Mouse (Mus musculus): ENCODE data around the gene Rph3al. TPM values are rescaled to one million over a fixed set of nuclear protein-coding genes. Genes with fewer than 3 reads are reported as not detected.

Gene Rph3al
- polyA plus RNA-seq, 1 experiment from 2014 or later = 2.1 TPM

GRCm38 (mm10) chr11:75945805-75946450 is 7.7 kb upstream of the Rph3al start:
- no peak for DNase-seq (ENCODE audit: extremely low spot score, low spot score)
- H3K4me3 ChIP-seq = no peak overlapping the region
- 18% methylated on average over 9 of the region's 9 CpGs for WGBS

GRCm38 (mm10) chr11:75937370-75937871 is 808 bp downstream of the Rph3al start:
- 61% methylated on average over 6 of the region's 6 CpGs for WGBS
- peak; percentile 58 for DNase-seq (ENCODE audit: extremely low spot score, low spot score)
- Histone ChIP-seq H3K36me3 (replicated peaks) (no peaks in the 10 kb centered on the region), H3K27me3 (ENCODE audit: poor library complexity, severe bottlenecking) (no peaks in the 10 kb centered on the region), H3K4me3 (no peak overlapping the region), H3K9me3 (no peaks in the 10 kb centered on the region; the same call in 1 of the 2 replicates), H3K4me1 (peaks cover 44% of the 10 kb centered on the region), H3K27ac (peak overlapping the region; percentile 76)

More at GRCm38 (mm10) chr11:75945805-75946450, 7.7 kb upstream of the Rph3al start:
- peaks cover 7% of the 10 kb centered on the region; the same call in 1 of the 2 replicates for H3K27me3 ChIP-seq (ENCODE audit: poor library complexity, severe bottlenecking)
- H3K27ac ChIP-seq = peak overlapping the region; percentile 71
- H3K9me3 ChIP-seq = peaks cover 7% of the 10 kb centered on the region; the same call in 1 of the 2 replicates
- no peaks in the 10 kb centered on the region for H3K36me3 ChIP-seq (replicated peaks)
- peaks cover 31% of the 10 kb centered on the region for H3K4me1 ChIP-seq

GRCm38 (mm10) chr11:75935819-75936430 is 2.3 kb downstream of the Rph3al start:
- Histone ChIP-seq H3K27ac (peak overlapping the region; percentile 42), H3K4me1 (peaks cover 49% of the 10 kb centered on the region), H3K36me3 (replicated peaks) (no peaks in the 10 kb centered on the region), H3K27me3 (ENCODE audit: poor library complexity, severe bottlenecking) (no peaks in the 10 kb centered on the region), H3K4me3 (no peak overlapping the region), H3K9me3 (no peaks in the 10 kb centered on the region)
- WGBS = 81% methylated on average over 7 of the region's 7 CpGs
- no peak for DNase-seq (ENCODE audit: extremely low spot score, low spot score)

- WGBS = 75% methylated on average over 6 of the region's 6 CpGs
- Histone ChIP-seq H3K4me1 (peaks cover 48% of the 10 kb centered on the region), H3K27me3 (ENCODE audit: poor library complexity, severe bottlenecking) (no peaks in the 10 kb centered on the region), H3K4me3 (no peak overlapping the region), H3K27ac (peak overlapping the region; percentile 48), H3K36me3 (replicated peaks) (no peaks in the 10 kb centered on the region), H3K9me3 (no peaks in the 10 kb centered on the region)
- no peak for DNase-seq (ENCODE audit: extremely low spot score, low spot score)
These were observed 3.8 kb downstream of the Rph3al start for GRCm38 (mm10) chr11:75934425-75934824.

GRCm38 (mm10) chr11:75933371-75933770 is 4.9 kb downstream of the Rph3al start:
- no peak overlapping the region for H3K27ac ChIP-seq
- DNase-seq (ENCODE audit: extremely low spot score, low spot score) = no peak
- H3K4me1 ChIP-seq = peaks cover 43% of the 10 kb centered on the region
- no peaks in the 10 kb centered on the region for H3K36me3 ChIP-seq (replicated peaks)
- no peaks in the 10 kb centered on the region for H3K9me3 ChIP-seq
- WGBS = 85% methylated on average over 5 of the region's 5 CpGs
- no peaks in the 10 kb centered on the region for H3K27me3 ChIP-seq (ENCODE audit: poor library complexity, severe bottlenecking)
- no peak overlapping the region for H3K4me3 ChIP-seq

- Histone ChIP-seq H3K9me3 (no peaks in the 10 kb centered on the region), H3K27ac (no peak overlapping the region), H3K4me1 (peaks cover 31% of the 10 kb centered on the region), H3K4me3 (no peak overlapping the region), H3K27me3 (ENCODE audit: poor library complexity, severe bottlenecking) (no peaks in the 10 kb centered on the region), H3K36me3 (replicated peaks) (no peaks in the 10 kb centered on the region)
- WGBS = 60% methylated on average over 11 of the region's 11 CpGs
- no peak for DNase-seq (ENCODE audit: extremely low spot score, low spot score)
These were observed 7.1 kb downstream of the Rph3al start for GRCm38 (mm10) chr11:75930911-75931678.

- DNase-seq (ENCODE audit: extremely low spot score, low spot score) = no peak
- Histone ChIP-seq H3K36me3 (replicated peaks) (no peaks in the 10 kb centered on the region), H3K27me3 (ENCODE audit: poor library complexity, severe bottlenecking) (no peaks in the 10 kb centered on the region), H3K4me3 (no peak overlapping the region), H3K27ac (no peak overlapping the region), H3K9me3 (no peaks in the 10 kb centered on the region), H3K4me1 (peaks cover 30% of the 10 kb centered on the region)
- 87% methylated on average over 9 of the region's 9 CpGs for WGBS
These were observed 8.0 kb downstream of the Rph3al start for GRCm38 (mm10) chr11:75930208-75930607.

- Histone ChIP-seq H3K4me3 (no peak overlapping the region), H3K9me3 (no peaks in the 10 kb centered on the region), H3K36me3 (replicated peaks) (no peaks in the 10 kb centered on the region), H3K27ac (no peak overlapping the region), H3K27me3 (ENCODE audit: poor library complexity, severe bottlenecking) (no peaks in the 10 kb centered on the region), H3K4me1 (peaks cover 39% of the 10 kb centered on the region)
- DNase-seq (ENCODE audit: extremely low spot score, low spot score) = no peak
- 85% methylated on average over 2 of the region's 2 CpGs for WGBS
These were observed 10.3 kb downstream of the Rph3al start for GRCm38 (mm10) chr11:75927881-75928280.

- H3K9me3 ChIP-seq = no peaks in the 10 kb centered on the region
- DNase-seq (ENCODE audit: extremely low spot score, low spot score) = no peak
- 84% methylated on average over 13 of the region's 13 CpGs for WGBS
- H3K27ac ChIP-seq = no peak overlapping the region
- peaks cover 49% of the 10 kb centered on the region for H3K4me1 ChIP-seq
- no peaks in the 10 kb centered on the region for H3K27me3 ChIP-seq (ENCODE audit: poor library complexity, severe bottlenecking)
- no peaks in the 10 kb centered on the region for H3K36me3 ChIP-seq (replicated peaks)
- no peak overlapping the region for H3K4me3 ChIP-seq
These were observed 11.6 kb downstream of the Rph3al start for GRCm38 (mm10) chr11:75926431-75927312.

- no peaks in the 10 kb centered on the region for H3K9me3 ChIP-seq
- no peaks in the 10 kb centered on the region for H3K36me3 ChIP-seq (replicated peaks)
- peaks cover 43% of the 10 kb centered on the region for H3K4me1 ChIP-seq
- no peaks in the 10 kb centered on the region for H3K27me3 ChIP-seq (ENCODE audit: poor library complexity, severe bottlenecking)
- no peak overlapping the region for H3K4me3 ChIP-seq
- no peak overlapping the region for H3K27ac ChIP-seq
- no peak for DNase-seq (ENCODE audit: extremely low spot score, low spot score)
- WGBS = 80% methylated on average over 7 of the region's 7 CpGs
These were observed 12.4 kb downstream of the Rph3al start for GRCm38 (mm10) chr11:75925801-75926200.

GRCm38 (mm10) chr11:75922741-75923140 is 15.5 kb downstream of the Rph3al start:
- H3K4me1 ChIP-seq = peaks cover 42% of the 10 kb centered on the region
- H3K27ac ChIP-seq = peak overlapping the region; percentile 21; the same call in 1 of the 2 replicates
- no peak overlapping the region for H3K4me3 ChIP-seq
- 83% methylated on average over 4 of the region's 4 CpGs for WGBS
- no peaks in the 10 kb centered on the region for H3K27me3 ChIP-seq (ENCODE audit: poor library complexity, severe bottlenecking)
- no peak for DNase-seq (ENCODE audit: extremely low spot score, low spot score)
- H3K9me3 ChIP-seq = no peaks in the 10 kb centered on the region
- H3K36me3 ChIP-seq (replicated peaks) = no peaks in the 10 kb centered on the region

- 90% methylated on average over 6 of the region's 6 CpGs for WGBS
- DNase-seq (ENCODE audit: extremely low spot score, low spot score) = no peak
- H3K4me3 ChIP-seq = no peak overlapping the region
- H3K9me3 ChIP-seq = no peaks in the 10 kb centered on the region
- no peak overlapping the region for H3K27ac ChIP-seq
- no peaks in the 10 kb centered on the region for H3K36me3 ChIP-seq (replicated peaks)
- H3K27me3 ChIP-seq (ENCODE audit: poor library complexity, severe bottlenecking) = no peaks in the 10 kb centered on the region
- H3K4me1 ChIP-seq = peaks cover 23% of the 10 kb centered on the region
These were observed 19.1 kb downstream of the Rph3al start for GRCm38 (mm10) chr11:75919139-75919538.
